Mouse (Mus musculus) erythroblast, embryonic 14.5 days (primary cell): ENCODE results near the gene Tbccd1.

Experiments used
- GATA1 ChIP-seq: IDR thresholded peaks from 2 replicates; pipeline ENCODE4 v1.6.1; 2012; ENCODE audit warnings: low read length, inconsistent platforms, mixed read lengths
- TAL1 ChIP-seq: IDR thresholded peaks from 3 replicates; pipeline ENCODE4 v1.6.1; 2012; ENCODE audit warnings: low read length, inconsistent platforms, mixed read lengths

GRCm38 (mm10) chr16:22888835-22889234 lies 31.4 kb upstream of the Tbccd1 start:
- TF ChIP-seq GATA1 (no peak), TAL1 (no peak)
